Mouse (Mus musculus): ENCODE data around the gene Trpc7.

GRCm38 (mm10) chr13:56815471-56815870 is 80.3 kb downstream of the Trpc7 start:
- no peak for TF ChIP-seq TAL1 (IDR thresholded peaks at IDR 0.05; ENCODE audit: low read length)
- TF ChIP-seq GATA1 (IDR thresholded peaks at IDR 0.05; ENCODE audit: low read length) = no peak
